Mouse (Mus musculus) heart, postnatal 10 days (tissue): ENCODE results near the gene Krtap4-13. TPM values are rescaled to one million over a fixed set of nuclear protein-coding genes. Genes with fewer than 3 reads are reported as not detected.
"Not testable (repeated sequence)": the region's sequence is repeated elsewhere in the genome, so short reads cannot be mapped to it uniquely, and the experiment has no call there.

Experiments used
- DNase-seq, 2 experiments: peaks; one replicate each; pipeline ENCODE4 v3.0.0; 2021
- intact Hi-C: fragments of 180-260 bp; cut with DNase I; formaldehyde crosslinking; loops from one replicate; pipeline ENCODE4 v1.15.1; 2025
- total RNA-seq, 2 experiments: library from RNA; stranded (reverse); gene quantifications; 2 replicates each; pipeline ENCODE4 v1.2.3; 2021

Krtap4-13 gene
- total RNA-seq = not detected

GRCm38 (mm10) chr11:99809792-99810191, at the start of gene Krtap4-13:
TSS of gene Krtap4-13 (minus strand) at chr11:99809892.
- intact Hi-C loops, DNase-seq: not testable (repeated sequence)

DNA sequence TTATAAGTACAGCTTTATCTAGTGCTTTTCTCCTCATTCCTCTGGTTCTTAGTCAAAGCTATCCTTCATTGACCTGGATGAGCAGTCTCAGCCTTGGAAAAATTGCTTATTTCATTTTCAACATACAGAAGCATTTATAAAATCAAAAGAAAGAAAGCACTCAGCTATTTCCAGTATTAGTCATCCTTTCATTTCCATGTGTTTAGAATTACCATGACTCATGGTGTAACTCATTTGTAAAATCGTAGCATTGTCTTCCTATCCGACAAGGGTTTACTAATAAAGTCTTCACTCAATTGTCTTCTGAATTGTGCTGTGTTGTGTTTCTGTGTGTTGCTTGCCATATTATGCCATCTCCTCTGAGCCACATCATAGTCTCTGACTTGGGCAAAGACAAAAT, 49.1 kb upstream of the Krtap4-13 start:
- intact Hi-C loops = no loop called here
- DNase-seq = no peak

- intact Hi-C loops = no loop called here
Observed at GRCm38 (mm10) chr11:99857617-99858016, 47.9 kb upstream of the Krtap4-13 start, which contains the start of gene Gm11568. TSS of gene Gm11568 (plus strand) at chr11:99857917.

DNA sequence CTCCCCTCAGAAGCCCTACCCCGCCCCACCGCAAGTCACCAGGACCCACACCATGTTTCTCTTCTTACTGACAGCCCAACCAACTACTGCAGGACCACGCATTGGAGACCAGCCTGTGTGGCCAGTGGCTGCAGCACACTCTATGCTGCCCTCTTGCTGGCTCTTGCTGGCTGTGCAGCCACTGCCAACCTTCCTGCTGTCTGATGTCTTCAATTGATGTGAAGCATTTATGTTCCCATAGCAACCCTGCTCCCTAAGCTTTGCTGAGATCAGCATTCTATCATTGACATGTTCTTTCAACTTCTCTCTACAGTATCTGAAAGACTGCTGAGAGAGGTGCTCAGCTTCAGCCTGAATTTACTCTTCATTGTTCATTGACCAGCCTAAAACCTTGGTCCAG, 44.4 kb upstream of the Krtap4-13 start:
- DNase-seq = no peak
- intact Hi-C loops = no loop called here

More at GRCm38 (mm10) chr11:99857617-99858016, 47.9 kb upstream of the Krtap4-13 start, which contains the start of gene Gm11568:
- DNase-seq = no peak

DNA sequence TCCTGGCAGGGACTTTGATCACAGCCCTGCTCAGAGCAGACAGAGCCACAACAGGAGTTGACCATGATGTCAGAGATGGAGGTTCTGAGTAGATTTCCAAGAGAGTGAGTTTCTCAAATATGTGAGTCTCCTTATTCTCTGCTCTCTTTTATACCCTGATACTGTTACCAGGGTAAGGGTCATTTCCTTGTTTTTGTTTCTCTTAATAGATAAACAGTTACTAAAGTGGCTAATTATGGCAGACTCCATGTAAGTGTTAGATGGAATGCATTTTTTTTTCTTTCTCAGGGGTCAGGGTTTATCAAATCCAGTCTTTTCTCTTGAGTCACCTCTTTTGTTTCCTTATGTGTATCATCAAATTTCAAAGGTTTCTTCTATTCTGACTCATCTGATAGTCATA, 41.8 kb upstream of the Krtap4-13 start, which contains the start of gene Krtap4-16:
Krtap4-16 (minus strand) TSS at position 101 of the 400 bp plus-strand sequence.
- intact Hi-C loops = no loop called here

DNA sequence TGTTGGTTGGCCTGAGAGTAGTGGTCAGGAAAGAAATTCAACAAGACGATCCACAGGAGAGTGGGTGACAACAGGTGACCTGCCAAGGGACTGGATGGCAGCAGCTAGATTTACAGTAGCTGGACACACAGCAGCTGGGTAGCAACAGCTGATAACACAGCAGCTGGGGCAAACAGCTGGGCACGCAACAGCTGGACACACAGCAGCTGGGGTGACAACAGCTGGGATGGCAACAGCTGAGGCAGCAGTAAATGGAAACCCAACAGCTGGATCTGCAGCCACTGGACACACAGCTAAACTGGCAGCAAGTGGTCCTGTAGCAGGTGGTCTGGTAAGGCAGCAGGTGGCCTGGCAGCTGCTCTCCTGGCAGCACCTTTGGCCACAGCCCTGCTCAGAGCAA, 37.1 kb upstream of the Krtap4-13 start:
- intact Hi-C loops = no loop called here
- no peak for DNase-seq

More for the DNA sequence above, 41.8 kb upstream of the Krtap4-13 start, which contains the start of gene Krtap4-16:
- DNase-seq = no peak

- no peak for DNase-seq
- intact Hi-C loops = no loop called here
Observed at GRCm38 (mm10) chr11:99842185-99842584, 32.5 kb upstream of the Krtap4-13 start.

DNA sequence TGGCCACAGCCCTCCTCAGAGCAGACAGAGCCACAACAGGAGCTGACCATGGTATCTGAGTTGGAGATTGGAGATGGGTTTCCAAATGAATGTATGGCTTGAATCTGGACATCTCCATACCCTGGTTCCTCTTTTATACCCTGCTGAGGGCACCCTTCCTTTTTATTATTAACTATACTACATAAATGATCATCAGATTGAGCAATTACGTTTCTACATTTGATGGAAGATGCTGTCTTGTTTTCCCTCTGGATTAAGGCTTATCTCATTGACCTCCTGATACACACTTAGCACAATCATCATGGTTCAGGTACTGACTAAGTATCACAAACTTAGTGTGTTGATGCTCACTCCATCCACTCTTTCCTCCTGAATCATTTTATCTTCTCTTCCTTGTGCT, 28.3 kb upstream of the Krtap4-13 start, which contains the start of gene 2300003K06Rik:
2300003K06Rik (minus strand) TSS at position 101 of the 400 bp plus-strand sequence.
- no peak for DNase-seq
- intact Hi-C loops = no loop called here

GRCm38 (mm10) chr11:99815566-99815965, 5.9 kb upstream of the Krtap4-13 start, which contains the start of gene Gm11564:
TSS of gene Gm11564 (minus strand) at chr11:99815666.
- not testable (repeated sequence) for DNase-seq

GRCm38 (mm10) chr11:99804346-99804745, 5.3 kb downstream of the Krtap4-13 start, which contains the start of gene Gm11554:
TSS of gene Gm11554 (minus strand) at chr11:99804446.
- intact Hi-C loops = not testable (repeated sequence)

More at GRCm38 (mm10) chr11:99815566-99815965, 5.9 kb upstream of the Krtap4-13 start, which contains the start of gene Gm11564:
- intact Hi-C loops = not testable (repeated sequence)

GRCm38 (mm10) chr11:99798832-99799231, 10.9 kb downstream of the Krtap4-13 start, which contains the start of gene Gm11569:
TSS of gene Gm11569 (minus strand) at chr11:99798932.
- DNase-seq, intact Hi-C loops: not testable (repeated sequence)

More at GRCm38 (mm10) chr11:99804346-99804745, 5.3 kb downstream of the Krtap4-13 start, which contains the start of gene Gm11554:
- DNase-seq = not testable (repeated sequence)

DNA sequence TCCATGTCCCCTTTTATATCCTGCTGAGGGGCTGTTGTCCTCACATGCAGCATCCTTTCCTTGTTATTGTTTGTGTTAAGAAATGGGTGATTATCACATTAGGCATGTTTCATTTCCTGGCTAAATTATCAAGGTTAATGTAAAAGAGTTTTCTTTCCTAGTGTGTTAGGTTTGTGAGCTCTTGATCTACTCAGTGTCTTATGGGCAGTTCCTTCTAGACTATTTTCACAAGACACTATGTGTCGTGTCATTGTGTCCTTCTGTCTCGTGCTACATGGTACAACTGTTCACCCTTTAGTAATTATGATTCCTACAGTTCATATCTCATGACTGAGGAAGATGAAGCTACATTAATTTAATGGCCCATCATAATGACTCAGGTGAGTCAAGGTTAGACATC, 16.3 kb downstream of the Krtap4-13 start, which contains the start of gene Gm11596:
Gm11596 (minus strand) TSS at position 101 of the 400 bp plus-strand sequence.
- intact Hi-C loops = no loop called here
- no peak for DNase-seq

- intact Hi-C loops, DNase-seq: not testable (repeated sequence)
Observed at GRCm38 (mm10) chr11:99784900-99785299, 24.8 kb downstream of the Krtap4-13 start, which contains the start of gene Krtap4-9. TSS of gene Krtap4-9 (plus strand) at chr11:99785200.

- DNase-seq = no peak
- intact Hi-C loops = no loop called here
Observed at GRCm38 (mm10) chr11:99780604-99781003, 29.1 kb downstream of the Krtap4-13 start, which contains the start of gene Krtap4-8. TSS of gene Krtap4-8 (minus strand) at chr11:99780704.

GRCm38 (mm10) chr11:99778401-99778800, 31.3 kb downstream of the Krtap4-13 start:
- intact Hi-C loops = no loop called here

GRCm38 (mm10) chr11:99772813-99773212, 36.9 kb downstream of the Krtap4-13 start, which contains the start of gene Gm11595:
TSS of gene Gm11595 (minus strand) at chr11:99772913.
- intact Hi-C loops, DNase-seq: not testable (repeated sequence)

More at GRCm38 (mm10) chr11:99778401-99778800, 31.3 kb downstream of the Krtap4-13 start:
- DNase-seq = no peak

- DNase-seq = no peak
Observed at GRCm38 (mm10) chr11:99768410-99768809, 41.3 kb downstream of the Krtap4-13 start.

More at GRCm38 (mm10) chr11:99768410-99768809, 41.3 kb downstream of the Krtap4-13 start:
- intact Hi-C loops = no loop called here

Other genes with a start within 250 kb of the Krtap4-13 start
- not detected for gene Krtap3-1, start 243.3 kb downstream of the Krtap4-13 start, total RNA-seq
- gene Krtap1-5, start 228.9 kb downstream of the Krtap4-13 start, total RNA-seq = not detected
- not detected for gene Krtap1-4, start 226.2 kb downstream of the Krtap4-13 start, total RNA-seq
- gene Krtap1-3, start 218.6 kb downstream of the Krtap4-13 start, total RNA-seq = not detected
- gene Krtap9-3, start 211.8 kb downstream of the Krtap4-13 start, total RNA-seq = not detected
- gene Gm11938, start 206.6 kb downstream of the Krtap4-13 start, total RNA-seq = not detected
- not detected for gene Gm11937, start 199.7 kb downstream of the Krtap4-13 start, total RNA-seq
- not detected for gene Krtap2-4, start 195.0 kb downstream of the Krtap4-13 start, total RNA-seq
- not detected for gene Gm11562, start 189.5 kb downstream of the Krtap4-13 start, total RNA-seq
- not detected for gene Krtap4-1, start 181.7 kb downstream of the Krtap4-13 start, total RNA-seq
- gene Krtap4-2, start 174.8 kb downstream of the Krtap4-13 start, total RNA-seq = not detected
- gene Krtap4-7, start 165.8 kb downstream of the Krtap4-13 start, total RNA-seq = not detected
- not detected for gene Gm11555, start 159.7 kb downstream of the Krtap4-13 start, total RNA-seq
- gene Gm11563, start 150.9 kb downstream of the Krtap4-13 start, total RNA-seq = not detected
- not detected for gene Krtap4-6, start 143.9 kb downstream of the Krtap4-13 start, total RNA-seq
- gene Gm14190, start 119.2 kb downstream of the Krtap4-13 start, total RNA-seq = not detected
- gene Gm14180, start 75.6 kb downstream of the Krtap4-13 start, total RNA-seq = not detected
- not detected for gene Gm11595, start 37.0 kb downstream of the Krtap4-13 start, total RNA-seq
- not detected for gene Krtap4-8, start 29.2 kb downstream of the Krtap4-13 start, total RNA-seq
- not detected for gene Krtap4-9, start 24.7 kb downstream of the Krtap4-13 start, total RNA-seq
- not detected for gene Gm11596, start 16.4 kb downstream of the Krtap4-13 start, total RNA-seq
- gene Gm11569, start 11.0 kb downstream of the Krtap4-13 start, total RNA-seq = not detected
- not detected for gene Gm11554, start 5.4 kb downstream of the Krtap4-13 start, total RNA-seq
- gene Gm11564, start 5.8 kb upstream of the Krtap4-13 start, total RNA-seq = not detected
- not detected for gene 2300003K06Rik, start 28.2 kb upstream of the Krtap4-13 start, total RNA-seq
- gene Krtap4-16, start 41.7 kb upstream of the Krtap4-13 start, total RNA-seq = not detected
- gene Gm11568, start 48.0 kb upstream of the Krtap4-13 start, total RNA-seq = not detected
- gene Gm11559, start 54.6 kb upstream of the Krtap4-13 start, total RNA-seq = not detected
- not detected for gene Krtap9-1, start 63.5 kb upstream of the Krtap4-13 start, total RNA-seq
- not detected for gene Gm11567, start 69.3 kb upstream of the Krtap4-13 start, total RNA-seq
- not detected for gene Krtap31-1, start 98.0 kb upstream of the Krtap4-13 start, total RNA-seq
- not detected for gene Gm11565, start 104.9 kb upstream of the Krtap4-13 start, total RNA-seq
- not detected for gene Krtap31-2, start 126.4 kb upstream of the Krtap4-13 start, total RNA-seq
- not detected for gene Krtap9-5, start 138.6 kb upstream of the Krtap4-13 start, total RNA-seq
- not detected for gene Krtap29-1, start 169.2 kb upstream of the Krtap4-13 start, total RNA-seq
- gene Krtap16-1, start 176.7 kb upstream of the Krtap4-13 start, total RNA-seq = not detected
- not detected for gene Krtap17-1, start 184.1 kb upstream of the Krtap4-13 start, total RNA-seq
- gene Krt33a, start 206.3 kb upstream of the Krtap4-13 start, total RNA-seq = not detected
- gene Krt33b, start 220.0 kb upstream of the Krtap4-13 start, total RNA-seq = not detected
- gene Krt34, start 231.7 kb upstream of the Krtap4-13 start, total RNA-seq = not detected
- gene Krt31, start 240.7 kb upstream of the Krtap4-13 start, total RNA-seq = not detected